Mouse (Mus musculus): Measurements from ENCODE around the gene Rpl12.

- TF ChIP-seq GATA1 (IDR thresholded peaks at IDR 0.05; ENCODE audit: borderline replicate concordance, low read length) (no peak), FLI1 (IDR thresholded peaks at IDR 0.05; ENCODE audit: low read length) (no peak)
Measured at GRCm38 (mm10) chr2:32966184-32966688, 4.9 kb downstream of the Rpl12 start.

All from megakaryocyte, embryonic 14.5 days (primary cell).